Comparison of ENCODE assay signal across 13 mouse cellular contexts in genomic region chr10:122525807-122526206, GRCm38 (mm10).
DNase-seq lines count a peak whose midpoint lies in the region; ATAC-seq and TF ChIP-seq lines count a peak whose summit lies in the region.
"Had no signal": no experiment of that assay in that cellular context is flagged by ENCODE, and none has a peak within 500 bp of the region (broad histone marks: within the 10 kb centered on the region; RNA-seq: fewer than 3 reads in every experiment).

No protein-coding gene starts in this region.

- no peaks in the 10 kb centered on the region for H3K27me3 ChIP-seq in heart, postnatal 0 days (ENCODE audit: control insufficient read depth, insufficient read depth, low read length)
- no peaks in the 10 kb centered on the region for H3K27me3 ChIP-seq in liver, postnatal 0 days (ENCODE audit: insufficient read depth, low read length)
- no peaks in the 10 kb centered on the region for H3K27me3 ChIP-seq in liver, embryonic 12.5 days (replicated peaks)
- H3K27me3 ChIP-seq: embryonic facial prominence, embryonic 13.5 days; midbrain, embryonic 12.5 days had no signal

- no peaks in the 10 kb centered on the region for H3K4me1 ChIP-seq in heart, postnatal 0 days (ENCODE audit: control insufficient read depth, insufficient read depth)
- no peaks in the 10 kb centered on the region for H3K4me1 ChIP-seq in liver, postnatal 0 days (ENCODE audit: insufficient read depth)
- H3K4me1 ChIP-seq in liver, embryonic 12.5 days: no peaks in the 10 kb centered on the region
- H3K4me1 ChIP-seq: embryonic facial prominence, embryonic 13.5 days; midbrain, embryonic 12.5 days had no signal

- H3K9ac ChIP-seq in heart, postnatal 0 days (replicated peaks; ENCODE audit: low read depth, low read length): no peak overlapping the region
- no peak overlapping the region for H3K9ac ChIP-seq in liver, postnatal 0 days (replicated peaks)
- no peak overlapping the region for H3K9ac ChIP-seq in liver, embryonic 12.5 days
- H3K9ac ChIP-seq: embryonic facial prominence, embryonic 13.5 days; midbrain, embryonic 12.5 days had no signal

- H3K36me3 ChIP-seq in heart, postnatal 0 days (replicated peaks; ENCODE audit: control insufficient read depth, insufficient read depth, low read length): no peaks in the 10 kb centered on the region
- no peaks in the 10 kb centered on the region for H3K36me3 ChIP-seq in liver, postnatal 0 days (replicated peaks; ENCODE audit: insufficient read depth, low read length)
- no peaks in the 10 kb centered on the region for H3K36me3 ChIP-seq in liver, embryonic 12.5 days
- H3K36me3 ChIP-seq: embryonic facial prominence, embryonic 13.5 days; midbrain, embryonic 12.5 days had no signal

- no peak overlapping the region for H3K4me3 ChIP-seq in heart, postnatal 0 days (ENCODE audit: low read depth, low read length)
- no peak overlapping the region for H3K4me3 ChIP-seq in liver, postnatal 0 days (ENCODE audit: low read depth, low read length)
- no peak overlapping the region for H3K4me3 ChIP-seq in liver, embryonic 12.5 days
- H3K4me3 ChIP-seq: embryonic facial prominence, embryonic 13.5 days; midbrain, embryonic 12.5 days had no signal

- WGBS in heart, postnatal 0 days: 76% methylated on average over 6 of the region's 6 CpGs
- 65% methylated on average over 6 of the region's 6 CpGs for WGBS in liver, postnatal 0 days (ENCODE audit: insufficient replicate concordance)
- WGBS in liver, embryonic 12.5 days (ENCODE audit: insufficient replicate concordance): 67% methylated on average over 6 of the region's 6 CpGs

- no peak for ATAC-seq in heart, postnatal 0 days (ENCODE audit: insufficient read depth, low read depth)
- ATAC-seq in liver, postnatal 0 days: no peak
- ATAC-seq in liver, embryonic 12.5 days: no peak
- ATAC-seq in megakaryocyte progenitor cell, adult 5-6 weeks (replicated peaks; ENCODE audit: poor library complexity): peak; percentile 40; the same call in 1 of the 2 replicates

- peak; percentile 22 for TF ChIP-seq CTCF in heart, postnatal 0 days (IDR thresholded peaks at IDR 0.05; ENCODE audit: low read depth)
- peak; percentile 41 for TF ChIP-seq CTCF in liver, postnatal 0 days (IDR thresholded peaks at IDR 0.05; ENCODE audit: low read depth)

- H3K4me2 ChIP-seq in heart, postnatal 0 days (ENCODE audit: low read depth, low read length): no peak overlapping the region
- H3K4me2 ChIP-seq in liver, postnatal 0 days (ENCODE audit: low read depth, low read length): no peak overlapping the region
- H3K4me2 ChIP-seq in liver, embryonic 12.5 days: no peak overlapping the region
- H3K4me2 ChIP-seq: embryonic facial prominence, embryonic 13.5 days; midbrain, embryonic 12.5 days had no signal

- DNase-seq in heart, postnatal 0 days (ENCODE audit: low spot score): no peak
- no peak for DNase-seq in heart, adult 11 months
- no peak for DNase-seq in liver, postnatal 0 days
- peak; percentile 9 for DNase-seq in Muller cell, postnatal 12 days (ENCODE audit: inconsistent ontology term)
- no peak for DNase-seq in cerebellum, postnatal 36 days
- no peak for DNase-seq in thymus, postnatal 4 days
- DNase-seq: adrenal gland, adult 8-10 months; heart, postnatal 36 days; lung, postnatal 36 days had no signal

- TF ChIP-seq EP300 in heart, postnatal 0 days (IDR thresholded peaks at IDR 0.05; ENCODE audit: low read depth): no peak
- no peak for TF ChIP-seq EP300 in liver, postnatal 0 days (IDR thresholded peaks at IDR 0.05; ENCODE audit: low read depth)

- H3K9me3 ChIP-seq in heart, postnatal 0 days (replicated peaks; ENCODE audit: control insufficient read depth, low read length): no peaks in the 10 kb centered on the region
- no peaks in the 10 kb centered on the region for H3K9me3 ChIP-seq in liver, postnatal 0 days (ENCODE audit: low read length)
- H3K9me3 ChIP-seq in liver, embryonic 12.5 days (replicated peaks): no peaks in the 10 kb centered on the region
- H3K9me3 ChIP-seq: embryonic facial prominence, embryonic 13.5 days; midbrain, embryonic 12.5 days had no signal

- H3K27ac ChIP-seq in heart, postnatal 0 days (ENCODE audit: low read depth): no peak overlapping the region
- no peak overlapping the region for H3K27ac ChIP-seq in liver, postnatal 0 days (ENCODE audit: low read depth)
- no peak overlapping the region for H3K27ac ChIP-seq in liver, embryonic 12.5 days
- H3K27ac ChIP-seq: embryonic facial prominence, embryonic 13.5 days; midbrain, embryonic 12.5 days had no signal
